Mouse (Mus musculus) lung, postnatal 0 days (tissue): ENCODE data around the gene Kcnj10.

Experiments
- CTCF ChIP-seq: IDR thresholded peaks from 2 replicates; pipeline ENCODE4 v1.5.1; 2016; ENCODE audit warnings: antibody characterized with exemption, mild to moderate bottlenecking
- EP300 ChIP-seq: IDR thresholded peaks from 2 replicates; pipeline ENCODE4 v1.6.1; 2016; ENCODE audit warnings: antibody characterized with exemption, mild to moderate bottlenecking, control low read depth

DNA sequence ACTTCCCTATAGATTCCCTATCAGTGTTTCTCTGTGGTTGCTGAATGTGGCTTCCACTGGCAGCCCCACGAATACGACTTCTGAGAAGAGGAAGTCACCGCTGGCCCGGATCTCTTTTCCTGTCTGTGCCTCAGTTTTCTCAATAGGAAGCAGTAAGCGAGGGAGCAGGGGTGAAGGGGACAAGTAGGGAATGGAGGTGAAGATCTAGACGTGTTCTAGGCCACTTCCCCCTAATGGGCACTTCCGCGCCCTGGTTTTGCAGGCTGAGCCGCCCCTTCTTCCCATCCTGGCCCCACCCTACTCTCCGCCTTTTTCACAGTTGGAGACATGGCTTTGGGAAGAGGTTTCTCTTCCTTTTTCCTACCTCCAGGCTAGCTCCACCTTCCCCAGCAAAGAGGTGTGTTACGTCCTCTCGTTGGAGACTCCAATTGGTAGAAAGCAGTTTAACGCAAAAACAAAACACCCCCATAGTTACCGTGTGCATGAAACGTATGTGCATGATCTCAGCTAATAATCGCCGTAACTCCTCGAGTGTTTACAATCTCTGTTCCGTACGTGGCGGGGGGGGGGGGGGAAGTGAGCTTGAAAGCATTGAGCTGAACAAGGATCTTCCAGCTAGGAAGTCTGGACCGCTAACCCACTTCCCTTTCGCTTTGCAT lies 29.6 kb upstream of the Kcnj10 start:
- TF ChIP-seq CTCF, result peak; percentile 41
- no peak; the same call in 1 of the 2 replicates for TF ChIP-seq EP300
